Mouse (Mus musculus) splenic B cell, adult 2 months (primary cell): ENCODE data around the gene Golga7b.
A peak's percentile ranks its signal among the peaks of the same experiment; 100 is the strongest.

ENCODE experiments used
- DNase-seq: peaks from one replicate; pipeline ENCODE4 v3.0.0-alpha.2; 2011; ENCODE audit warnings: low read depth, low spot score
- H3K27me3 ChIP-seq: 2 replicates; pipeline ENCODE4 v1.6.1; 2012; ENCODE audit warnings: mild to moderate bottlenecking, low read length, moderate library complexity, mixed read lengths; ENCODE audit not compliant: control insufficient read depth, poor library complexity, insufficient read depth, severe bottlenecking
- H3K36me3 ChIP-seq: 2 replicates; pipeline ENCODE4 v1.6.1; 2012; ENCODE audit warnings: mild to moderate bottlenecking, low read length, moderate library complexity, mixed read lengths; ENCODE audit not compliant: control insufficient read depth, poor library complexity, insufficient read depth, severe bottlenecking

The Golga7b gene

DNA sequence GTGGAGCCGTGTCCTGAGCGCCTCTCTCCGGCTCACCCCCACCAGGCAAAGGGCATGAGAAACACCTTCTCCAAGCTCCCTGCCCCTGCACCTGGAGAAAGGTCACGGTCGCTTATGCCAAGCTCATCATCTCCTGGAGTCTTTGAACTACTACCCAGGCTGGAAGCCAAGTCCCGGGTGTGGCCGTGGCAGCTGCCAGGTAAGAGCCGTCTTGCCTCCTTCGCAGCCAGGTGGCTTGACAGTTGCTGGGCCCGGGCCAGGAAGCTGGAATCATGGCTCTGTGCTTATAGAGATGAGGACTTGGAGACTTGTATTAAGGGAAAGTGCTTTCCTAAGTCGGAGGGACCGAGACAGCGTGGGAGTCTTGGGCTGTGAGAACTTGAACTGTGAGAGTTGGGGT is 16.4 kb upstream of the Golga7b start:
- no peaks in the 10 kb centered on the region for H3K36me3 ChIP-seq
- H3K27me3 ChIP-seq, result no peaks in the 10 kb centered on the region
- no peak for DNase-seq

DNA sequence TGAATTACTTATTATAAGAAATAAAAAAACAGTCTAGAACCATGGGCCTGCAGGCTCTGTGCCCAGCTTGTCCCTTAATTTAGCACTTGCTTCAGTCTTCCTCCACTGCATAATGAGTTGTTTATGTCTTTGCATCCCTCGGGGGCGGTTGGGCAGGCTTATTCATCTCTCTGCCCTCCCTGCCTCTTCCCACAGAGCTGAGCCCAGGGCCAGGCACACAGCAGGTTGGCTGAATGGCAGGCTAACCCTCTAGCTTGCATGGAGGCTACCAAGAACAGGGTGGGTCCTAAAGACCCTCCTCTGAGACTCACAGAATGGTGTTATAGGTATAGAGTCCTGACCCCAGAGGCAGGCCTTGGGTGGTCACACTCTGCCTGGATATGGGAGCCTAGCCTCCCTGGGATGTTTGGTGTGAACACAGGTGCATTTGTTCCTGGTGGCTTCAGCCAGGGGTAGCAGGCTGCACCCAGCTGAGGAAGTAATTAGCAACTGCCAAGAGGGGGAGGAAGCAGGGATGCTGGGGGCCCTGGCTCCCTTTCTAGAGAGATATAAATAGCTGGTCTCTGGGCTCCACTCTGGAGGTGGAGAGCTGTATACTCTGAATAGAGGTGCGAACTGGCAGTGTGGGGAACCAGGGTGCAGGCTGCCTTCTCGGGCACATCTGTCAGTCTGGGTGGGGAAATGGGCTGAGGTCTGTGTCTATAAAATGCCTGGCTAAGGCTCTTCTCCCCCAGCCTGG is 9.6 kb upstream of the Golga7b start:
- no peaks in the 10 kb centered on the region for H3K36me3 ChIP-seq
- no peaks in the 10 kb centered on the region for H3K27me3 ChIP-seq
- DNase-seq, result no peak

DNA sequence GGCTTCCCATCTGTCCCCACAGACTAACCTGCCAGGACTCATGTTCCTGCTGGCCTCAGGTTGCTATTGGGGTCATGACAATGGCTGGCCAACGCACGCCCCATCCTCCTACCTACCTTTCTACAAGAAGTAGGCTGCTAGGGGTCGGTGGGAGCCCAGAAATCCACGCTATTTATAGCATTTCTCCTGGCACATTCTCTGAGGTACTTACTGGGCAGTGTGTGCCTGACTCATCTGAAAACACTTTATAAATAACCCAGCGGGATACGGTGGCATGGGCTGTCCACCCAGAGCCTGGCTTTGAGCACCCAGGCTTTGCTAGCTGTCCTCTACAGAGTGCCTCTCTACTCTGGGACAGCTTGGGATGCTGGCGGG is 9.0 kb upstream of the Golga7b start:
- no peaks in the 10 kb centered on the region for H3K27me3 ChIP-seq
- no peaks in the 10 kb centered on the region for H3K36me3 ChIP-seq
- DNase-seq, result no peak

DNA sequence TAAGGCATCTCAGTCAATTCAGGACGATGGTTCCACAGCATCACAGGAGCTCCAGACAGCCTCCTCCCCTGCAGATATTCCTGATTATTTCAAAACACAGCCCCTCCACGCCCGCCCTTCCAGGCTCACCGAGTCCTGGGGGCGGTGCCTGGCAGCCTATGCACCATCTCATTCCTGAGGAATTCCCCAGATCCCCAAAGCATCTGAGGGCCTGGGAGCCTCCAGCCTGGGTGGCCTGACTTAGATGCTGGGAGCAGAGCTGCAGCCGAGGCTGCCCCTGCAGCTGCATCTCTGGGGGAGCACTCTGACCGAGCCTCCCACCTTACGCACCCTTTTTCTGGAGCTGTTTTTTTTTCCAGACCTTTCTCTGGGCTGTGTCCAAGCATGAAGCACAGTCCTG is 6.5 kb upstream of the Golga7b start:
- H3K36me3 ChIP-seq, result no peaks in the 10 kb centered on the region
- H3K27me3 ChIP-seq, result no peaks in the 10 kb centered on the region
- no peak for DNase-seq

DNA sequence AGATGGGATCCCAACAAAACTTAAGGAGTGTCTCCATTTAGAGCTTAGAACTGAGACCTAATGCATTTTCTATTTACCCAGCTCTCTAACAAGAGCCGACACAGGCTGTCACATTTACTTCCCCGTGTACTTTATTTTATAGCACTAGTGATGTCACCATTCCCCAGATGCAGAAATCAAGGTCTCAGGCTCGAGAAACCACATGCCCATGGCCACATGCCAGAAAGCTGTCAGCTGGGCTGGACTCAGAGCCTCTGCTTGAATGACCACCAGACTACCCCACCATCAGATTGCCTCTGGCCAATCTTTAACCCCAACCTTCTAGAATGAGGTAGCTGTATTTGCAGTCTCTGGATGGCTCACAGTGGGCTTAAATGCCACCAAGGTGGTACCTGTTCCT is 4.0 kb upstream of the Golga7b start:
- Histone ChIP-seq H3K36me3 (no peaks in the 10 kb centered on the region), H3K27me3 (no peaks in the 10 kb centered on the region)
- no peak for DNase-seq

DNA sequence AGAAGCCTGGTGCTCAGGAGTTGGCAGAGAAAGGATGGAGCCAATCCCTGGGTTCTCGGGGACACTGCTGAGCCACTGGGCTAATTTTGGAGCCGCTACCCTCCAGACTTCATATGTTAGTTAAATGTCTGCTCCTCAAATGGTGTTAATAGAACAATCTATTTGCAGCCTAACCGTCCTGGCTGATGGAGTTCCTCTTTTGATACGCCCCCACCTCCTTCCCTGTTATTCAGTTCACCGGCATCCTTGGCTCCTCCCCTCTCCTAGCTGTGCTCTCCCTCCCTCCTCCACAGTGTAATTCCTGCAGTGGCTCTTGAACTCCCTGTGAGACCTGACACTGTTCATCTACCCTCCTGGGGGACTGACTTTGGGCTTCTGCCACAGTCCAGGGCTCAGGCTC is 748 bp upstream of the Golga7b start:
- no peak for DNase-seq
- Histone ChIP-seq H3K36me3 (no peaks in the 10 kb centered on the region), H3K27me3 (no peaks in the 10 kb centered on the region)

DNA sequence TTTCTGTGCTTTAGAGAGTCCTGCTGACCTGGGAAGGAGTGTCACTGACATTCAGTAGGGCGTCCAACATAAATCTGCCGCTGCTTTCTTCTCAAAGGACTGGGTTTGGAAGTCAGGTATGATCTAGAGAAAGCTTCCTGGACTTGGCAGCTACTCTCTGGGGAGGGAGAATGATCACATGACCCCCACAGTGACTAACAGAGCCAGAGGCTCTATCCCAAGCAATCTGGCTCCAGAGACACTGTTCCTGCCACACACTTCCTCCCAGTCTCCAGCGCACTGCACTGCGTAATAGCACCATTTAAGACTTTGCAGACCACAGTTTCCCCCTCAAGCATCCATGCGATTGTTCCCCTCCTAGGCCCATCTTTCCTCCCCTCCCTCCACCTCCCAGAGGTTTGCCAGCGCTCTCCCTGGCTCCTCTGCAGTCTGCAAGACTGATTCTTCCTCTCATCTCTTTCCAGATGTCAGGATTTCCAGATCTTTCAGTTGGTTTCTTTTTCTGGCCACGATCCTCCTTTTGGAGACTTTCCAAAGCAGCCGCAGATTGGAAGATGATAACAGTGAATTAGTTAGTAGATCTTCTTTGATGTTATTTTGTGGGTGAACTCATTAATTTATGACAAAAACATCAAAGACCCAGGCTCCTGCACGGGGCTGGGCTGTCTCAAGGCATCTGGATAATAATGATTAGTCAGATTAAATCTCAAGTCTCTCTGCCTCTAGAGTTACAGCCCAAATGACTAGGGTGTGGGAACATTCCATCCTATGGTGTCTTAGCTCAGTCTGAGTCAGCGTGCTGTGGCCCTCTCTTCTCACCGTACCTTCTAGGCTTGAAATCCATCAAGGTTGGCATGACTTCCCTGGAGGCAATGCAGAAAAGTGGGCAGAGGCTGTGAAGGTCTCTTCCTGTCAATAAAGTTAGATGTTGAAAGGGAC is 2.9 kb downstream of the Golga7b start:
- no peak for DNase-seq
- no peaks in the 10 kb centered on the region for H3K27me3 ChIP-seq
- no peaks in the 10 kb centered on the region for H3K36me3 ChIP-seq

DNA sequence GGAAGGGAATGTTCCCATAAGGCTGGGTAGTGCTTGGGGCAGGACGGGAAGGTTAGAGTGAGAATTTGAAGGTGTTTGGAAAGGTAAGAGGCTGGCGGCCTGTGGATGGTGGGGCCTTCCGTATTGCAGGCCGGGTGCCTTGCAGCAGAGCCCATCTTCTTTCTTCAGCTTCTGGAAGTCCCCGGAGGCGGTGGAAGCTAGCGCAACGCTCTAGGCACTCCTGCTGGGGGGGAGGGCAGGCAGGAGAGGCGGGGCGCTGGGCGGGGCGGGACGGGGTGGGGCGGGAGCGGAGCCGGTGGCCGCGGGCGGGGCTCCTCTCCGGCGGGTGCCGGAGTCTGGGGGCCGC is 8.0 kb downstream of the Golga7b start:
- no peaks in the 10 kb centered on the region for H3K36me3 ChIP-seq
- no peak for DNase-seq
- H3K27me3 ChIP-seq, result no peaks in the 10 kb centered on the region

DNA sequence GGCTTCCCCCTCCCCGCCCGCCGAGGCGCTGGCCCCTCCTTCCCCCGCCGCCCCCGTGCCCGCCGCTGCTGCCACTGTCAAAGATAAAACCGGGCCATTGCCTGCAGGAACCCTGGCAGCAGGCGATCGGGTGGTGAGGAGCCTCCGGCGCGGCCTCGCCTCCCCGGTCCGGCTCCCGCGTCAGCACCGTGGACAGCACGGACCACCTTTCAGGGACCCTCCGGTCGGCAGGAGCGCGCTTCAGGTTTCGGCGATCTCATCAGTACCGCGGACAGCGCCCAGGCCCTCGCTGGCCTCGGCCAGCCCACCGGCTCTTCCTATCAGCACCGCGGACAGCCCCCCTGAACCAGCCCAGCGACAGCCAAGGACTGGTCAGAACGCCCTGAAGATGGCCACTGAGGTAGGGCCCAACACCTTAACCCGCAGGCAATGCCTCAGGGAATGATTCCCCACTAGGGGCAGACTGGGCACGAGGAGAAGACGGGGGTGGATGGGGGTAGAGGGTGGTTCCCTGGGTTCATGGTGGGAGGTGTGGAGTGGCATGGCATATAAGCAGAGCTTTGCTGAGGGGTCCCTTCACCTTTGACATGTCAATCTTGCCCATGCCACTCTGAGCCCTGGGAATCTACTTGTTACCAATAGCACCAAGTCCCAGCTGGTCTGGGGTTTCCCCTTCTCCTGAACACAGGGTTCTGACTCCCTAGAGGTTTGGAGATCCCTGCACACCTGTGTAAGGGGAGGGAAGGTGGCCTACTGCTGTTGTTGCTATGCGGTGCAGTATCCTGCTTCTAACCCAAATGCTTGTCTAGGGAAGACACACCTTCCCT is 8.6 kb downstream of the Golga7b start:
- H3K27me3 ChIP-seq, result no peaks in the 10 kb centered on the region

DNA sequence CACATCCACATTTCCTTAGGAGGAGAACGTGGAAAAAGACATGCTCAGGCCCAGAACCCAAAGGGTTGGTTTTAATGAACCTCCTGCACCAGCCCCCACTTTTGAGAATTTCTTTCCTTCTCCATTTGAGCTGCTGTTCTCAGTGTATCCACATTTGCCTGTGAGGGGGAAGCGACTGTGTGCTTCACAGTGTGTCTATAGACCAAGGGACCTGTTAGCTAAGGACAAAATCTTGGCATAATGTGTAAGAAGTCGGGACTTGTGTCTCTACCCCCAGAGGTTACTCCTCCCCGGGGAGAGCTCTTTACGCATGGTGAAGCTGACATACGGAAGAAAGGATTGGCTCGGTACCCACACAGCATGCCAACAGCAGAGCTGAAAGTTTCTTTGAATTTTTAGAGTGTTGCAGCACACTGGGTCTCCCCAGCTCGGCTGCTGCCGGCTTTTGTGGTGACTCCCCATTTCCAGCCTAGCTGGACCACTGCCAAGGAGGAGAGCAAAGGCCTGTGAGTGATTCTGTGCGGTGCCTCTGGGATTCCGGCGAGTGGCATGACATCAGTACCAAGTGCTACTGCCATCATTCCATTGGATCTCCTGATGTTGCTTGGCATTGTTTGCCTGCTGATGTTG is 9.4 kb downstream of the Golga7b start:
- Histone ChIP-seq H3K27me3 (no peaks in the 10 kb centered on the region), H3K36me3 (no peaks in the 10 kb centered on the region)
- DNase-seq, result no peak

More for the DNA sequence above, 8.6 kb downstream of the Golga7b start:
- DNase-seq, result peak; percentile 25
- no peaks in the 10 kb centered on the region for H3K36me3 ChIP-seq

DNA sequence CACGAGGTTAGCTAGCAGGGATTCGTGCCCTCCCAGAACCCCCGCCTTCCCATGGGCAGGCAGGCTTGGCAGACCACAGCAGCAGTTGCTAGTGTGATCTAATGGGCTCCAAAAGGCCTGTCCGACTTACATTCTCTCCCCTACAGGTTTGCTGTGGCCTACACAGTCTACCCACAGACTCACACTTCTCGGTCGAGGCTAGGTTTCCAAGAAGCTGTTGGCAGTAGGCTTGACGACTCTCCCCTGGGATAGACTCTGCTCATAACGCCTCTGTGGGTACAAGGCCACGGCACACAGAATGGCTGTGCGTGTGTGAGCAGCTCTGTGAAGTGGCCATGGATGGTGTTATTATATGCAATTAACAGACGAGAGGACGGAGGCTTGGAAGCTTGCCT is 9.9 kb downstream of the Golga7b start:
- Histone ChIP-seq H3K27me3 (no peaks in the 10 kb centered on the region), H3K36me3 (no peaks in the 10 kb centered on the region)
- DNase-seq, result no peak

DNA sequence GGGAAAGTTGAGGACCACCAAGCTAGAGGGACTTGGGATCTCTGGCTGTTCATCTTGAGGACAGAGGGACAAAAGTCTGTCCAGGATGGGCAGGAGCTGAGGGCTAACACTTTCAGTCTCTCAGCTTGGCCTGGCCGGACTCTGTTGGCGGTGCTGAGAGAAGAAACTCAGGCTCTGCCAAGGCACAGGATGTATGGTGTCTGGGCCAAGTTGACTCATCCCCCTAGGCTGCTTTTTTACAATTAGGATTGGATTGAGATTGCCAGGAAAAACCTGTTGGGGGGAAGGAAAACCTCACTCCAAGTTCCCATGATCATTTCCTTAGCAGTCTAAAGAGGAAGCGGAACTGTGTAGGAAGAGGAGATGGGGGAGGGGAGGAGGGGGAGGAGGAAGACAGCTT is 10.7 kb downstream of the Golga7b start:
- Histone ChIP-seq H3K27me3 (no peaks in the 10 kb centered on the region), H3K36me3 (no peaks in the 10 kb centered on the region)
- no peak for DNase-seq

DNA sequence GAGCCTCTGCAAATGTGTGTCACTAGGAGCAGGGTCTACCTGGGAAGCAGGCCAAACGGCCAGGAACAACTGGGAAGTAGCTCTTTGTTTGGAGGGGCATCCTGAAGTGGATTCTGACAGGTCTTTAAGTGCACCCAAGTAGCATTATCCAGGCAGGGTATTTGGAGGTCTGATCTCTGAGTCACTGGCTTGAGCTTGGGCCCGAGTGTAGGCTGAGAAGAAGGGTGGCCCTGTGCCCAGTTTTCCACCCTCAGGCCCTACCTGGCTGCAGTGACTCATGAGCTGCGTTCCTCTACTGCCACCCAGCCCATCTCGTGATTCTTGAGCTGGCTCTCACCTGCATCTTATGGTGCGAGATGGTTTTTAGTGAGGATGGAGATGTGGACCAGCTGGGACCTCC is 11.2 kb downstream of the Golga7b start:
- H3K36me3 ChIP-seq, result no peaks in the 10 kb centered on the region
- no peaks in the 10 kb centered on the region for H3K27me3 ChIP-seq
- DNase-seq, result no peak

DNA sequence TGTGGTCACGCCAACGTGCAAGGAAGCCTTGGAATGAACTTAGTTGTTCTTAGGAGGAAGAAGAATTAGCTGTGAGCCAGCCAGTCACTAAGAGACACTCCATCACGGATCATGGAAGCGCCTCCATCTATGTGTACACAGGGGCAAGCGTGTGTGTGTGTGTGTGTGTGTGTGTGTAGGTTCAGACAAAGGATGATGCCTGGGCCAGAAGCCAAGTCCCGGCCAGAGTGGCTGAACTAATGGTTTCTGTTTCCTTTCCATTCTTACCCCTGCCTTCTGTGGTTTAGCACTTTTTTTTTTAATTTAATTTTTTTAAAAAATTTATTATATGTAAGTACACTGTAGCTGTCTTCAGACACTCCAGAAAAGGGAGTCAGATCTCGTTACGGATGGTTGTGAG is 13.1 kb downstream of the Golga7b start:
- Histone ChIP-seq H3K36me3 (no peaks in the 10 kb centered on the region), H3K27me3 (no peaks in the 10 kb centered on the region)
- DNase-seq, result no peak
